Mouse (Mus musculus): ENCODE data around the gene Sobp. TPM values are rescaled to one million over a fixed set of nuclear protein-coding genes. Genes with fewer than 3 reads are reported as not detected.

Gene Sobp
- 0.93 TPM for polyA plus RNA-seq (2014; fragmentation: Illumina TruSeq; extraction: RNeasy Lipid Tissue Mini Kit (QIAGEN cat#74804); ENCODE audit: low read depth, low replicate concordance)

DNA sequence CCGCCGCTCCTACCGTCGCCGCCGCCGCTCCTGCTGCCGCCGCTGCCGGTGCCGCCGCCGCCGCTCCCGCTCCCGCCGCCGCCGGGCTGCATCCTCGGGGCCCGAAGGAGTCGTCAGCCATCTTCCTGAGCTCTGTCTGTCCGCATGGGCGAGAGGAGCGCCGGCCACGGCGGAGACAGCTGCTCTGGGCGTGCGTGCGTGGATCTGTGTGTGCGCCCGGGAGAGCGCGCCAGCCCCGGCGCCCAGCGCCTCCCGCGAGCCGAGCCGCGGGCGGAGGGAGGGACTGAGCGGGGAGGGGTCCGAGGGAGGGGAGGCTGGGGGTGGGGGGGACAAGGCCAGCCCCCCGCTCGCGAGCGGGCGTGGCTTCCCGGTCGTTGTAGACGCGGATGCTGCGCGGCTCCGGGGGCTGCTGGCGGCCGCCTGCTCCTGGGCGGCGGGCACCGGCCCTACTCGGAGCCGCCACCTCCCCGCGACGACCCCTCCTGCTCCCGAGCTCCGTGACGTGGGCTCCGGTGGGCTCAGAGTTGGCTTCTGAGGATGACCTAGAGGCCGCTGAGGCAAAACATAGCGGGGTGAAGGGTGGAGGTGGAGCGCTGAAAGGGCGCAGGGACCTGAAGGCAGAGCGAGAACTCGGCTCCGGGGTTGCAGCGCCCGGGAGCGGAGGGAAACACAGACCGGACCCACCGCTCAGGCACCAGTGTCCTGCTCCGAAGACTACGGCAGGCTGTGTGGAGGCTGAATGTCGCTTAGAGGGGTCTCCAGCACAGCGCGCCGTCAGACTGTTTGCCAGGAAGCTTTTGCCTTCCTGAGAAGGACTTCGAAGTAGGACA lies at the start of gene Sobp, which contains the start of gene 9030612E09Rik:
Gene Sobp, minus strand, starts transcription at position 205 of the 830 bp plus-strand sequence.
Gene 9030612E09Rik, plus strand, starts transcription at position 379 of the 830 bp plus-strand sequence.

DNA sequence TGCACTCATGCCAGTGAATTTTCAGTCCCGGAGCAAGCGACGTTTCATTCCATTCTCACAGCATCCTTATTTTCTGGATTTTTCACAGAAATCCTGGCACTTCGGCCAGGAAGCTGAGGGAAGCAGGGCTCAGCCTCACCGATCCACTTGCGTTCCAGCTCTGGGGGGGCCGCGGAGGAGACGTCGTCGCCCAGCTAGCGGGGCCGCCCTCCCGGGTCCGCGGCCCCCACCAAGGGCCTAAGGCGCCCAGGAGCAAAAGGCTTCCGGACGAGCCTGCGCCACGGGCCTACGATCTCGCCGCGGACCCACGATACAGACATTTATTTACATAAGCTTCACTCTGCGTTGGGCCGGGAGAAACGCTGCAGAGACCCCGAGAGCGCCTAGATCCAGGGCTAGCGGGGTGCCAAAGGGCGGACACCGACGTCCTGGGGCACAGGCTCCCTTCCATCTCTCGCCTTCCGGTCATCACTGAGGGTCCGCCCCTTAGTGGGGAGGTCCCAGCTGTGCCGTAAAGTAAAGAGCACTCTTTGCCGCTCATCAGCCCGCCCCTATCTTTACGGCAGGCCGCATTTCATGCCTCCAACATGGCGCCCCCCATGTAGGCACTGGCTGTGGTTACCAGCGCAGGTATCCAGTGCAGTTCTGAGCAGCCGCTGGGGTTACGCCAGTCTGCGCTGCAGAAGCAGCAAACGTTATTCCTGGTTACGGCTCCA lies 46.7 kb upstream of the Sobp start, which contains the start of gene Pdss2:
Gene Pdss2, plus strand, starts transcription at position 577 of the 716 bp plus-strand sequence.

Other genes with a start within 250 kb of the Sobp start
- 0.26 TPM for gene 9030612E09Rik, start 174 bp upstream of the Sobp start, polyA plus RNA-seq (2014; fragmentation: Illumina TruSeq; extraction: RNeasy Lipid Tissue Mini Kit (QIAGEN cat#74804); ENCODE audit: low read depth, low replicate concordance)
- gene Pdss2, start 47.0 kb upstream of the Sobp start, polyA plus RNA-seq (2014; fragmentation: Illumina TruSeq; extraction: RNeasy Lipid Tissue Mini Kit (QIAGEN cat#74804); ENCODE audit: low read depth, low replicate concordance): 7.2 TPM